Mouse (Mus musculus) heart, adult 8-10 months (tissue): Measurements from ENCODE around the gene Ttc38. TPM values are rescaled to one million over a fixed set of nuclear protein-coding genes. Genes with fewer than 3 reads are reported as not detected.

Experiments used
- DNase-seq: peaks from one replicate; pipeline ENCODE4 v3.0.0; 2022; ENCODE audit warnings: low spot score
- total RNA-seq, 4 experiments: library from RNA; stranded (reverse); gene quantifications; 2 replicates each; pipeline ENCODE4 v1.2.4; 2022

Ttc38 gene
- total RNA-seq, 4 experiments from 2014 or later: 17.9 to 22.2 (median 19.6) TPM

- no peak for DNase-seq
Observed at GRCm38 (mm10) chr15:85893871-85894270, 61.8 kb downstream of the Ttc38 start.

DNA sequence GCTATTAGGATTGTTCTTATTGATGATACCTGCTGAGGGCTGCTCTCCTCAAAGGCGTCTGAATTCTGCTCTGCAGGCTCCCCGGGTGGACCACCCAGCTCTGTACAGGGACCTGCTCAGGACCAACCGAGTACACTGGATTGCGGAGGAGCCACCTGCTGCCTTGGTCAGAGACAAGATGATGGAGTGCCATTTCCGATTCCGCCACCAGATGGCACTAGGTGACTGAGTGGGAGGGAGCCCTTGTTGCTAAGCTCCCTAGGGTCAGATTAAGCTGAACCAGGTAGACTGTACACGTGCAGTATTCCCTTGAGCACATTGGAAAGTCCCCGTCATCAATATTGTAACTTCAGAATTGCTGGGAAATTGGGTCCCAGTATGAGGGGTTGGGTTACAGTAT, 64.2 kb downstream of the Ttc38 start:
- DNase-seq: peak; percentile 57

DNA sequence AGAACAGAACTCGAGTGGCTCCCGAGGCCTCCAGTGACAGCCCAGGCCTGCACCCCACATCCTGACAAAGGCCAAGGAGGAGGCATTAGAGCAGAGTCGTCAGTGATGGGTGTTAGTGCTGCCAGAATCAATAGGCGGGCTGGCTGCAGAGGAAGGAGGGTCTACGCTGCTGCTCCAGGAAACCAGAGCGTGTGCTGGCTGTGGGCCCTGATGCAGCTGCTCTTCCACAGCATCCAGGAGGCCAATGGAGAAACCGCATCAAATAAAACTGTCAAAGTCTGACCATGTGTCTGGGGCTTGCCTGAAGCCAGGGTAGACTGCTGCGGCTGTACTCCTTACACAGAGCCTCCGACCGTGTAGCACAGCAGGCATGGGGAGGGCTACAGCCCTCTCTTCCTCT, 65.0 kb downstream of the Ttc38 start:
- no peak for DNase-seq

GRCm38 (mm10) chr15:85899396-85899795, 67.3 kb downstream of the Ttc38 start:
- no peak for DNase-seq

- DNase-seq: no peak
Observed at GRCm38 (mm10) chr15:85900318-85900717, 68.2 kb downstream of the Ttc38 start.

DNA sequence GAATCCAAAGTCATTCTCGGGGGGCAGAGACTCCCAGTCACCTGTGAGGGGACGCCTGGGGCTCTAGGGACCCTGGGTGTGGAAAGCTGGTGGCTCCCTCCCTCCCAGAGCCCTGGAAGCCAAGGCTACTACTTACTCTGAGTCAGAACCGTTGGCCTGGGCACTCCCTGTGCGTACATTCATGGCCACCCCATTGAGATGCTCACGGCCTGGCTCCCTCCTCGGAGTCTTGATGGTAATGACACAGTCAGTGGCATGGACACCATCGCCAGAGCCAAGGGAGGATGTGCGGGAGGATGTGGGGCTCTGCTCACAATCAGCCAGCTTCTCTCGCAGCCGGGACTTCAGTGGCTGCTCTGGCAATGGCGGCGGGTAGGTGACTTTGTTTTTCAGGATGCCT, 68.7 kb downstream of the Ttc38 start:
- DNase-seq: no peak

- no peak for DNase-seq
Observed at GRCm38 (mm10) chr15:85902505-85902904, 70.4 kb downstream of the Ttc38 start.

DNA sequence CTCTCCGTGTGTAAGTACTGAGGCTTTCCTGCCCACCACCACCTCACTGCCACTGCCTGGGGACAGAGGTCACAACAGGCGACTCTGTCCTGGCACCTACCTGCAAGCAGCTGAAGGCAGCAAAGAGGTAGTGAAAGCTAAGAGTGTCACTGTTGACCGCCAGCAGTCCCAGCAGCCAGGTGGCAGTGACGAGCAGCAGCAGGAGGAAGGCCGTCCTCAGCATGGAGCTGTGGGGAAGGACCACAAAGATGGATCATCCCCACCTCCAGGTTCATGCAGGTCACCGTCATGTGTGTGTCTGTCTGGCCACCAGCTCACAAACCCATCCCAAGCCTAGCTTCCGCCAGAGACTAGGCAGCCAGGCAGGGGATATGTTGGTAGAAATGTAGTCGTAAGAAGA, 71.7 kb downstream of the Ttc38 start:
- no peak for DNase-seq

Other genes with a start within 250 kb of the Ttc38 start
- under 1 TPM in 3 of 4 experiments, not detected in 1; 0.06 to 0.19 (median 0.14) TPM for gene Wnt7b, start 249.8 kb upstream of the Ttc38 start, total RNA-seq
- 10 to 100 TPM; 50.2 to 79.0 (median 59.5) TPM for gene Ppara, start 97.3 kb upstream of the Ttc38 start, total RNA-seq
- 10 to 100 TPM; 27.1 to 38.5 (median 31.0) TPM for gene Cdpf1, start 20.6 kb upstream of the Ttc38 start, total RNA-seq
- 1 to 10 TPM; 3.1 to 5.4 (median 4.6) TPM for gene Pkdrej, start 10.6 kb upstream of the Ttc38 start, total RNA-seq
- gene Gtse1, start 27.4 kb downstream of the Ttc38 start, total RNA-seq: under 1 TPM; 0.19 to 0.52 (median 0.29) TPM
- gene Trmu, start 47.0 kb downstream of the Ttc38 start, total RNA-seq: 10 to 100 TPM; 12.6 to 23.9 (median 18.2) TPM
- gene Celsr1, start 201.5 kb downstream of the Ttc38 start, total RNA-seq: 1 to 10 TPM; 3.2 to 7.3 (median 4.5) TPM
- gene Gramd4, start 225.4 kb downstream of the Ttc38 start, total RNA-seq: 10 to 100 TPM; 26.1 to 31.8 (median 27.3) TPM